Mouse (Mus musculus) thymus, adult 2 months (tissue): ENCODE results near the gene Ndufv3. TPM values are rescaled to one million over a fixed set of nuclear protein-coding genes. Genes with fewer than 3 reads are reported as not detected.

Source experiments
- DNase-seq: peaks from one replicate; pipeline ENCODE4 v3.0.0; 2021
- H3K27ac ChIP-seq: fragments of 200-500 bp; 2 replicates; pipeline ENCODE4 v1.5.1; 2012; ENCODE audit warnings: low read length, control low read depth; ENCODE audit not compliant: control insufficient read depth, insufficient read depth
- H3K27me3 ChIP-seq: fragments of 200-500 bp; 2 replicates; pipeline ENCODE4 v1.6.1; 2012; ENCODE audit warnings: mild to moderate bottlenecking, low read length, moderate library complexity, mixed read lengths; ENCODE audit not compliant: control insufficient read depth, insufficient read depth
- H3K36me3 ChIP-seq: fragments of 200-500 bp; 2 replicates; pipeline ENCODE4 v1.6.1; 2012; ENCODE audit warnings: mild to moderate bottlenecking, low read length, moderate library complexity; ENCODE audit not compliant: control insufficient read depth, insufficient read depth
- H3K4me1 ChIP-seq: fragments of 200-500 bp; replicated peaks from 2 replicates; pipeline ENCODE4 v1.6.1; 2012; ENCODE audit warnings: low read length; ENCODE audit not compliant: control insufficient read depth, insufficient read depth
- H3K4me3 ChIP-seq: fragments of 200-500 bp; 2 replicates; pipeline ENCODE4 v1.5.1; 2012; ENCODE audit warnings: mild to moderate bottlenecking, low read length, control low read depth, moderate library complexity; ENCODE audit not compliant: control insufficient read depth, insufficient read depth
- CTCF ChIP-seq: fragments of 200-500 bp; IDR thresholded peaks from 2 replicates; pipeline ENCODE4 v1.5.1; 2012; ENCODE audit warnings: mild to moderate bottlenecking, control low read depth, low read length, moderate library complexity, borderline replicate concordance; ENCODE audit not compliant: control insufficient read depth, poor library complexity, insufficient read depth; ENCODE audit errors: extremely low read depth
- POLR2A ChIP-seq: fragments of 200-500 bp; IDR thresholded peaks from 2 replicates; pipeline ENCODE4 v1.6.1; 2012; ENCODE audit warnings: mild to moderate bottlenecking, low read length, control low read depth, moderate library complexity; ENCODE audit not compliant: control insufficient read depth, poor library complexity, insufficient read depth; ENCODE audit errors: extremely low read depth
- WGBS: fragments of 180-500 bp; shearing (Covaris S2); methylation state at CpG from one replicate; pipeline ENCODE4 v1.1.7; 2018; 5-methylcytosine and 5-hydroxymethylcytosine counted together
- polyA plus RNA-seq: library from polyadenylated mRNA; depleted of rRNA; stranded (reverse); fragments of >200 nt; gene quantifications from 2 replicates; pipeline ENCODE4 v1.2.3, GENCODE M21; 2012; rRNA removed

The Ndufv3 gene
- polyA plus RNA-seq, 1 experiment = 122 TPM

- TF ChIP-seq CTCF = no peak
- no peak for TF ChIP-seq POLR2A
- DNase-seq = no peak
- no peak overlapping the region for H3K27ac ChIP-seq
- H3K4me1 ChIP-seq = peaks cover 13% of the 10 kb centered on the region
- WGBS = 92% methylated on average over 9 of the region's 9 CpGs
- no peaks in the 10 kb centered on the region for H3K27me3 ChIP-seq
- no peak overlapping the region for H3K4me3 ChIP-seq
- H3K36me3 ChIP-seq = no peaks in the 10 kb centered on the region
These were observed 50.5 kb downstream of the Ndufv3 start for GRCm38 (mm10) chr17:31570321-31570925.

GRCm38 (mm10) chr17:31571689-31572088 lies 51.8 kb downstream of the Ndufv3 start:
- Histone ChIP-seq H3K27me3 (no peaks in the 10 kb centered on the region), H3K27ac (no peak overlapping the region), H3K4me3 (no peak overlapping the region), H3K4me1 (peaks cover 9% of the 10 kb centered on the region), H3K36me3 (no peaks in the 10 kb centered on the region)
- DNase-seq = no peak
- WGBS = 97% methylated on average over 5 of the region's 5 CpGs
- TF ChIP-seq POLR2A (no peak), CTCF (no peak)

GRCm38 (mm10) chr17:31574662-31575061 lies 54.7 kb downstream of the Ndufv3 start:
- 51% methylated on average over 7 of the region's 7 CpGs for WGBS
- no peak overlapping the region for H3K27ac ChIP-seq
- H3K4me3 ChIP-seq = no peak overlapping the region
- no peak for TF ChIP-seq POLR2A
- no peak for TF ChIP-seq CTCF
- H3K4me1 ChIP-seq = no peaks in the 10 kb centered on the region
- DNase-seq = no peak
- H3K27me3 ChIP-seq = no peaks in the 10 kb centered on the region
- no peaks in the 10 kb centered on the region for H3K36me3 ChIP-seq

- DNase-seq = no peak
- H3K4me1 ChIP-seq = no peaks in the 10 kb centered on the region
- TF ChIP-seq CTCF = no peak
- TF ChIP-seq POLR2A = no peak
- H3K4me3 ChIP-seq = no peak overlapping the region
- no peaks in the 10 kb centered on the region for H3K27me3 ChIP-seq
- no peaks in the 10 kb centered on the region for H3K36me3 ChIP-seq
- WGBS = 88% methylated on average over 10 of the region's 10 CpGs
- no peak overlapping the region for H3K27ac ChIP-seq
These were observed 56.7 kb downstream of the Ndufv3 start for GRCm38 (mm10) chr17:31576394-31577175.

GRCm38 (mm10) chr17:31580344-31580743 lies 60.4 kb downstream of the Ndufv3 start:
- no peak overlapping the region for H3K4me3 ChIP-seq
- H3K4me1 ChIP-seq = no peaks in the 10 kb centered on the region
- H3K27ac ChIP-seq = no peak overlapping the region
- TF ChIP-seq POLR2A (no peak), CTCF (no peak)
- DNase-seq = no peak
- no peaks in the 10 kb centered on the region for H3K27me3 ChIP-seq
- 86% methylated on average over 3 of the region's 3 CpGs for WGBS
- H3K36me3 ChIP-seq = peaks cover 4% of the 10 kb centered on the region

Other genes starting within 250 kb of the Ndufv3 start
- gene Rsph1, start 242.7 kb upstream of the Ndufv3 start, polyA plus RNA-seq = 0.29 and 0.51 TPM in 2 replicates
- gene Slc37a1, start 233.3 kb upstream of the Ndufv3 start, polyA plus RNA-seq = 59.6 and 59.7 TPM in 2 replicates
- 4.6 and 4.9 TPM in 2 replicates for gene Pde9a, start 133.9 kb upstream of the Ndufv3 start, polyA plus RNA-seq
- 36.5 and 39.1 TPM in 2 replicates for gene Wdr4, start 135 bp upstream of the Ndufv3 start, polyA plus RNA-seq
- 73.6 and 80.5 TPM in 2 replicates for gene Pknox1, start 44.6 kb downstream of the Ndufv3 start, polyA plus RNA-seq
- gene Cbs, start 117.1 kb downstream of the Ndufv3 start, polyA plus RNA-seq = 1.4 and 1.6 TPM in 2 replicates
- gene U2af1, start 138.8 kb downstream of the Ndufv3 start, polyA plus RNA-seq = 102 and 114 TPM in 2 replicates
- gene Cryaa, start 157.7 kb downstream of the Ndufv3 start, polyA plus RNA-seq = 2.2 and 4.9 TPM in 2 replicates